Mouse (Mus musculus) cortical plate, adult 2 months (tissue): ENCODE results near the gene Ltf.

Experiments used
- CTCF ChIP-seq: fragments of 200-500 bp; IDR thresholded peaks from 2 replicates; pipeline ENCODE4 v1.5.1; 2011; ENCODE audit warnings: mild to moderate bottlenecking, control low read depth, low read length; ENCODE audit not compliant: insufficient read depth; ENCODE audit errors: extremely low read depth
- POLR2A ChIP-seq: fragments of 200-500 bp; IDR thresholded peaks from 2 replicates; pipeline ENCODE4 v1.6.1; 2011; ENCODE audit warnings: mild to moderate bottlenecking, low read length, control low read depth; ENCODE audit not compliant: insufficient read depth; ENCODE audit errors: extremely low read depth

DNA sequence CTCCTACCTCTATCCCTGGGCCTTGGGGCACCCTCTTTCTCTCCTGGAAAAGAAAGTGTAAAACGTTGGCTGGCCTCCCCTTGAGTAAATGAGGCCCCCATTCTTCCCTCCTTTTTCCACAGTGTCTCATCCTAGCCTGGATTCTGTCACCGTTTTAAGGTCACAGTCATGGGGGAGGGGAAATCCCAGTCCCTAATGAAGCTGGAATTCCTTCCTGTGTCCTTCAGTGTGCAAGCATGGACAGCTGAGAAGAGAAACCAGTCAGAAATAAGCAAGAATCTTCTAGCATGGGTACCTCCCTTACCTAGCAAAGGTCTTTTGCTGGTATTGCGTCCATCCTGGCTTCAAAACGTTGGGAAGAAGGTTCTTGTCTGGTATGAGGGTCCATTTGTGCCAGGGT is 29.9 kb upstream of the Ltf start:
- TF ChIP-seq CTCF (no peak), POLR2A (no peak)
